21 mouse cellular contexts compared by ENCODE assay signal in the genomic region with DNA sequence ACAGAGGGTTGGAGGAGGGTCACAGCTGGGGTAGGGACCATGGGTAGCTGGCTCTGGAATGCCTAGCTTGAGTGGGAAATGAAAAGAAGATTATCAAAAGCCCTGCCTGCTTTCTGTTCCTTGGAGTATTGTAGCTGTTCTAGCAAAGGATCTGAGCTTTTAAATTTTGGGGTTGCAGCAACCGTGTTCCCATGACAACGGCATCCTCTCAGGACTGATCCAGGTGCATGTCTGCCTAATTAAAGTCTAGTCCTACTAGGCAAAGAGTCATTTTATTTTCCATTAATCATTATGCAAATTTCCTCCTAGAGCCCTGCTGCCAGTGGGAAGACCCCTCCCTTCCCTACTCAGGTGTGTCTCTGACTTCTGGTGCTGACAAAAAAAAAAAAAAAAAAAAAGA. TPM values are rescaled to one million over a fixed set of nuclear protein-coding genes. Genes with fewer than 3 reads are reported as not detected.
DNase-seq lines count a peak whose midpoint lies in the region; ATAC-seq and TF ChIP-seq lines count a peak whose summit lies in the region.
"Had no signal": no experiment of that assay in that cellular context is flagged by ENCODE, and none has a peak within 500 bp of the region (broad histone marks: within the 10 kb centered on the region; RNA-seq: fewer than 3 reads in every experiment).

No protein-coding gene starts in this region.

- H3K27ac ChIP-seq in left cerebral cortex, adult 2 months = peak overlapping the region; percentile 91
- H3K27ac ChIP-seq in hindbrain, embryonic 11.5 days (ENCODE audit: low read depth, low read length) = 0 out of 2 replicates have a peak overlapping the region, but pooled peaks have one; percentile 4
- H3K27ac ChIP-seq in midbrain, embryonic 12.5 days (replicated peaks) = peak overlapping the region; percentile 93
- H3K27ac ChIP-seq in olfactory bulb, adult 2 months (ENCODE audit: insufficient read depth, low read depth, low read length) = peak overlapping the region; percentile 100
- H3K27ac ChIP-seq: embryonic facial prominence, embryonic 15.5 days; limb, embryonic 15.5 days had no signal

- WGBS in hindbrain, embryonic 11.5 days = 86% methylated on average over 2 of the region's 2 CpGs
- WGBS in midbrain, embryonic 12.5 days = 76% methylated on average over 2 of the region's 2 CpGs
- WGBS in olfactory bulb, adult 2 months = 33% methylated on average over 2 of the region's 2 CpGs

- H3K4me2 ChIP-seq in hindbrain, embryonic 11.5 days (replicated peaks; ENCODE audit: low read depth, low read length) = no peak overlapping the region
- peak overlapping the region; percentile 15; the same call in 1 of the 2 replicates for H3K4me2 ChIP-seq in midbrain, embryonic 12.5 days (replicated peaks)
- H3K4me2 ChIP-seq: embryonic facial prominence, embryonic 15.5 days; limb, embryonic 15.5 days had no signal

- no peak overlapping the region for H3K4me3 ChIP-seq in left cerebral cortex, adult 2 months
- no peak overlapping the region for H3K4me3 ChIP-seq in hindbrain, embryonic 11.5 days (ENCODE audit: low read depth, low read length)
- no peak overlapping the region for H3K4me3 ChIP-seq in midbrain, embryonic 12.5 days
- H3K4me3 ChIP-seq in olfactory bulb, adult 2 months (ENCODE audit: insufficient read depth, low read depth, low read length) = no peak overlapping the region
- H3K4me3 ChIP-seq: embryonic facial prominence, embryonic 15.5 days; limb, embryonic 15.5 days had no signal

- no peak for ATAC-seq in hindbrain, embryonic 11.5 days (ENCODE audit: low FRiP score)
- ATAC-seq in midbrain, embryonic 12.5 days (ENCODE audit: low FRiP score, low read depth) = no peak
- ATAC-seq: activated CD4-positive, CD25-positive, alpha-beta regulatory T cell, adult 4 months; liver, postnatal 0 days had no signal

- TF ChIP-seq POLR2A in olfactory bulb, adult 2 months (IDR thresholded peaks at IDR 0.05; ENCODE audit: insufficient read depth, low read depth, low read length) = no peak

- no peaks in the 10 kb centered on the region for H3K36me3 ChIP-seq in hindbrain, embryonic 11.5 days (ENCODE audit: control insufficient read depth, insufficient read depth, low read length)
- H3K36me3 ChIP-seq in midbrain, embryonic 12.5 days = no peaks in the 10 kb centered on the region
- H3K36me3 ChIP-seq: embryonic facial prominence, embryonic 15.5 days; limb, embryonic 15.5 days had no signal

- TF ChIP-seq CTCF in left cerebral cortex, adult 2 months (IDR thresholded peaks at IDR 0.05) = no peak
- TF ChIP-seq CTCF in olfactory bulb, adult 2 months (IDR thresholded peaks at IDR 0.05; ENCODE audit: insufficient read depth, low read depth, low read length) = no peak

- intact Hi-C loops in left cerebral cortex, adult 2 months (cut with DNase I) = no loop called here
- intact Hi-C loops in left cerebral cortex, postnatal 25 days (cut with DNase I) = no loop called here

- no peaks in the 10 kb centered on the region for H3K27me3 ChIP-seq in hindbrain, embryonic 11.5 days (ENCODE audit: control insufficient read depth, insufficient read depth, low read length)
- no peaks in the 10 kb centered on the region for H3K27me3 ChIP-seq in midbrain, embryonic 12.5 days
- H3K27me3 ChIP-seq: embryonic facial prominence, embryonic 15.5 days; limb, embryonic 15.5 days had no signal

- H3K9me3 ChIP-seq in hindbrain, embryonic 11.5 days (ENCODE audit: control insufficient read depth, low read length) = no peaks in the 10 kb centered on the region
- H3K9me3 ChIP-seq in midbrain, embryonic 12.5 days = no peaks in the 10 kb centered on the region
- H3K9me3 ChIP-seq: embryonic facial prominence, embryonic 15.5 days; limb, embryonic 15.5 days had no signal

- H3K9ac ChIP-seq in hindbrain, embryonic 11.5 days (ENCODE audit: low read depth, low read length) = no peak overlapping the region
- H3K9ac ChIP-seq in midbrain, embryonic 12.5 days (replicated peaks) = no peak overlapping the region
- H3K9ac ChIP-seq: embryonic facial prominence, embryonic 15.5 days; limb, embryonic 15.5 days; liver, postnatal 0 days had no signal

- no peak for DNase-seq in left cerebral cortex, adult 2 months (ENCODE audit: extremely low spot score in 1 of 2, low spot score in 2 of 2)
- no peak for DNase-seq in left cerebral cortex, postnatal 25 days (ENCODE audit: low spot score in 2 of 2)
- no peak for DNase-seq in hindbrain, embryonic 11.5 days (ENCODE audit: low spot score)
- DNase-seq in frontal cortex, postnatal 10 days (ENCODE audit: low spot score in 2 of 2) = no peak
- DNase-seq in right cerebral cortex, postnatal 14 days = no peak
- DNase-seq in heart, adult 18-20 months = no peak
- DNase-seq: liver, postnatal 0 days; lung, postnatal 36 days; thymus, postnatal 36 days had no signal

- peaks cover 25% of the 10 kb centered on the region for H3K4me1 ChIP-seq in hindbrain, embryonic 11.5 days (replicated peaks; ENCODE audit: control insufficient read depth, insufficient read depth, low read length)
- H3K4me1 ChIP-seq in midbrain, embryonic 12.5 days = peaks cover 92% of the 10 kb centered on the region
- H3K4me1 ChIP-seq in olfactory bulb, adult 2 months (ENCODE audit: control insufficient read depth, insufficient read depth, low read length) = peaks cover 52% of the 10 kb centered on the region
- H3K4me1 ChIP-seq: limb, embryonic 15.5 days had no signal

RNA-seq across cellular contexts. Expression of a gene that starts 34.2 kb away (rescaled TPM):
- 100 to 1,000 TPM; 222 to 223 TPM for total RNA-seq in left cerebral cortex, adult 2 months (2021)
- total RNA-seq in left cerebral cortex, postnatal 25 days (2021) = 100 to 1,000 TPM; 232 to 242 TPM
- 67.2 and 68.4 TPM in 2 replicates for polyA plus RNA-seq in hindbrain, embryonic 11.5 days (2014; fragmentation: Nextera tagmentation; extraction: Ambion mirVana)
- 127 and 130 TPM in 2 replicates for polyA plus RNA-seq in midbrain, embryonic 12.5 days (2016; fragmentation: Nextera tagmentation; extraction: Ambion mirVana)
- polyA plus RNA-seq in olfactory bulb, adult 2 months (2012; ENCODE audit: insufficient read depth, insufficient read length, low replicate concordance, missing spikeins) = 39.6 TPM in 1 of 2 replicates, not detected in the other
- total RNA-seq in heart, adult 18-20 months (2021) = under 1 TPM; 0.18 to 0.30 TPM
- polyA plus RNA-seq: activated CD4-positive, CD25-positive, alpha-beta regulatory T cell, adult 4 months had no signal

RNA-seq across cellular contexts. Expression of a gene that starts 46.7 kb away (rescaled TPM):
- total RNA-seq in left cerebral cortex, adult 2 months (2021) = not detected
- total RNA-seq in left cerebral cortex, postnatal 25 days (2021) = not detected
- not detected in 2 replicates for polyA plus RNA-seq in hindbrain, embryonic 11.5 days (2014; fragmentation: Nextera tagmentation; extraction: Ambion mirVana)
- polyA plus RNA-seq in midbrain, embryonic 12.5 days (2016; fragmentation: Nextera tagmentation; extraction: Ambion mirVana) = not detected in 2 replicates
- not detected in 2 replicates for polyA plus RNA-seq in olfactory bulb, adult 2 months (2012; ENCODE audit: insufficient read depth, insufficient read length, low replicate concordance, missing spikeins)
- total RNA-seq in heart, adult 18-20 months (2021) = not detected
- total RNA-seq: adrenal gland, postnatal 4 days; layer of hippocampus, adult 8-10 months; left cerebral cortex, postnatal 10 days had no signal
- polyA plus RNA-seq: activated CD4-positive, CD25-positive, alpha-beta regulatory T cell, adult 4 months; embryonic facial prominence, embryonic 15.5 days; frontal cortex, adult 2 months; gonadal fat pad, adult 2 months; heart, embryonic 14.5 days; kidney, embryonic 14.5 days; limb, embryonic 15.5 days; liver, postnatal 0 days had no signal

Comparison
In these comparisons a context has a peak if more than half of its experiments do, and no peak if none do; other contexts are left out.
1. H3K27ac ChIP-seq: peak in every context shown above with its lines; median percentile 100 in olfactory bulb, adult 2 months; 93 in midbrain, embryonic 12.5 days; 91 in left cerebral cortex, adult 2 months; 4 in hindbrain, embryonic 11.5 days.
2. RNA of a gene that starts 34.2 kb away (total RNA-seq): 232 to 242 TPM in left cerebral cortex, postnatal 25 days and 222 to 223 TPM in left cerebral cortex, adult 2 months; 0.18 to 0.30 TPM in heart, adult 18-20 months; every median in the first group is over 100 times any median in the second.